Mouse (Mus musculus): Measurements from ENCODE around the gene Trim63.

GRCm38 (mm10) chr4:134365280-134365679, 50.4 kb downstream of the Trim63 start:
- TF ChIP-seq CTCF (IDR thresholded peaks at IDR 0.05) (no peak), EP300 (IDR thresholded peaks at IDR 0.05) (no peak)
